Mouse (Mus musculus): ENCODE results near the gene Mndal.
"Not testable (repeated sequence)": the region's sequence is repeated elsewhere in the genome, so short reads cannot be mapped to it uniquely, and the experiment has no call there.

The Mndal gene

GRCm38 (mm10) chr1:173941924-173942779, at the start of gene Mndal, which contains the start of gene Ifi203:
Gene Mndal, minus strand, starts transcription at chr1:173942491.
Gene Ifi203, minus strand, starts transcription at chr1:173942672.
- DNase-seq (ENCODE audit: low spot score): not testable (repeated sequence)

DNA sequence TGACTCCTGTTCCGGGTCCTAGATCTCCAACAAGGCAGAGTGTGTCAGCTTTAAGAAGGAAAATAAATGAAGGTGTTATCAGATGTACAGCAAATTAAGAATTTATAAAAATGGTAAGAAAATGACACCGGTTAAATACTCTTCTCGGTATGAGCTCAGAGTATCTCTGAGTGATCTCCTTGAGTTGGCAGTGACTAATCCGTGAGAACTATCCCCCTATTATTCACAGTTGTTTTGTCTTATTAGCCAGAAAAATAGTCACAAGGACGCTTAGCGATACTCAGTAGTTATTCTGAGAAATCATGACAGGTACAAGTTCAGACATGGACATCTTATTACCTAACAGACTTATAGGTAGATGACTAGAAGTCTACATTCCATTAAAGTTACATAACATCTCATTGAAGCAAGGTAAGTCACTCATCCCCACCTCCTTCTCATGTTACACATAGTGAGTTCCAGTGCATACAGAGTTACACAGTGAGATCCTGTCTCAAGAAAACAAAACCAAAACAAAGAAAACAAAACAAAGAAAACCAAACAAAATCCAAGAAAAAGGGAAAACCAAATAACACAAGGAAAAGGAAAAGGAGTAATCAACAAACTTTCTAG, 40.5 kb upstream of the Mndal start, which contains the start of gene Ifi202b:
Ifi202b (minus strand) TSS at position 51 of the 612 bp plus-strand sequence.
- not testable (repeated sequence) for DNase-seq (ENCODE audit: low spot score)

DNA sequence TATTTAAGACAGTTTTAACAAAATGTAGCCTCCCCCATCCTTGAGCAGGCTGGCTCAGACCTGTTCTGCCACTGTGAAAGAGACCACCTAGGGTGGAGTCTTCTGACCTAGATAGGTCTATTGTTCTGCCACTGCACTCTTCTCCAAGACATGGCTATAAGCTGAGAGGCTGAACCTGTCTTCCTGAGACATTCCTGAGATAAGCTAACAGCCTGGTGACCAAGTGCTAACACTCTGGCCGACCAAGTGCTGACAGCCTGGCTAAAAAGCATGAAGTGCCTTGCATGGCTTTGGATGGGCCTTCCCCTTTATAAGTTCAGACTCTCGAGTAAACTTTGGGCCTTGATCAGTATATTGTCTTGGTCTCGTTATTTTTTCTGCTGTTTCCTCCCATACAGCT, 38.7 kb upstream of the Mndal start:
- DNase-seq (ENCODE audit: low spot score): not testable (repeated sequence)

DNA sequence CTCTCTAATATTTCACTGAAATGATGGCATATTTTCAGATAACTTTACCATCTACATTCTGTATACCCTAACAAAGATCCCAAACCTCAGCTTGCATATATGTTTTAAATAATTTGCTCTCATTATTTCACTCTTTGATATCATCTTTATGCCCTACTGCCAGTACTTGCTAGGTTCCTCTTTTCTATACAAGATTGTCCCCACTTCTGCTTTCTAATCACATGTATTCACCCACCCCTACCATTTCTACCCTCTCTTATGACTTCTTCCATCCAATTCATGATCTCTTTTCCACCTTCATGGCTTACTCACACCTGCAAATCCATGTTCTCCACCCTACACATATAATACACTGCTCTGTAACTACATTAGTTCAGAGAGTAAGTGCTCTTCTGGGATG, 35.3 kb upstream of the Mndal start:
- DNase-seq (ENCODE audit: low spot score): no peak

- no peak for DNase-seq (ENCODE audit: low spot score)
These were observed 30.8 kb upstream of the Mndal start for GRCm38 (mm10) chr1:173973111-173973510.

DNA sequence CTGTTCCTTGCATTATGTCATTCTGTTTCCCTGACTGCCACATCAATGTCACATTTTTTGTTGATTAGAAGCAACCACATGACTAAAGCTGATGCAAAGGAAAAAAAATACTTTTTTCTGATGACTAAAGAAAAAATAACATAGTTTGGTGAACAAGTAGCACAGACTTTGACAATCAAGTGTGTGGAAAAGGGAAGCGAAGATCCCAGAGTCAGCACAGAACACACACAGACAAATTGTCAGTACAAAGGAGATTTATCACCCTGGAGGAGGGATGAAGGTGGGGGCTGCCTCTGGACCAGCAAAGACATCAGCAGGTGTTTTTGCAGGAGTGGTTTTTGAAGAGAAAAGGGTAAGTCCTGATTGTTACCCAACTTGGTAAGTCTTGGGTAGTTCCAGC, 19.2 kb upstream of the Mndal start:
- DNase-seq (ENCODE audit: low spot score): not testable (repeated sequence)

GRCm38 (mm10) chr1:173959998-173960397, 17.7 kb upstream of the Mndal start:
- not testable (repeated sequence) for DNase-seq (ENCODE audit: low spot score)

DNA sequence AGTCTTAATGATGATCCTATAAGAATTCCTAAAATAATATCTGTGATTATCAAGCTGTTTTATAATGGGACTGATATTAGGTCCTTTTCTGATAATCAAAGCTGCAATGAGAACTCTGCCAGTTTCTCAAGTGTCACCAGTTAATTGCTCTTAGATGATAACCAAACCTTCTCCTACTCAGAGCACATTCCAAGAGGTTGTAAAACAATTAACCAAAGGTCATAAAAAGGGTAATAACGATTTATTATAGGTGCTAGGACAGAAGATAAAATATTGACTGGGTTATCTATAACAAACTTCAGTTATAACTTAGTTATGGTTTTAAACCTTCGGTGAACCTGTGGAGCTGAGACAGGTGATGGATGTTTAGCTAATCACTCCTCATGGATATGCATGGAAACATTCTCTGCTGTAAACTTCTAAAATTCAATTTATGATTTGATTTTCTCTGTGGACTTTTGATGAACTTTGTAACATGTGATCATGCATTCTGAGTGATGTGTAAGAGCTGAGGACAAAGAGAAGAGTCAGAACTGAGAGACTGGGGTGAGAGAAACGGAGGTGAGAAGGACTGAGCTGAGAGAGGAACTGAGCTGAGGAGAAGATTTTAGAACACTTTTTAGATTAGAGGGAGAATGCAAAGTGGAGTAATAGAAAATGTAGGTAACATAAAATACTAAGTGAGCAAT, 13.7 kb upstream of the Mndal start:
- DNase-seq (ENCODE audit: low spot score): not testable (repeated sequence)

DNA sequence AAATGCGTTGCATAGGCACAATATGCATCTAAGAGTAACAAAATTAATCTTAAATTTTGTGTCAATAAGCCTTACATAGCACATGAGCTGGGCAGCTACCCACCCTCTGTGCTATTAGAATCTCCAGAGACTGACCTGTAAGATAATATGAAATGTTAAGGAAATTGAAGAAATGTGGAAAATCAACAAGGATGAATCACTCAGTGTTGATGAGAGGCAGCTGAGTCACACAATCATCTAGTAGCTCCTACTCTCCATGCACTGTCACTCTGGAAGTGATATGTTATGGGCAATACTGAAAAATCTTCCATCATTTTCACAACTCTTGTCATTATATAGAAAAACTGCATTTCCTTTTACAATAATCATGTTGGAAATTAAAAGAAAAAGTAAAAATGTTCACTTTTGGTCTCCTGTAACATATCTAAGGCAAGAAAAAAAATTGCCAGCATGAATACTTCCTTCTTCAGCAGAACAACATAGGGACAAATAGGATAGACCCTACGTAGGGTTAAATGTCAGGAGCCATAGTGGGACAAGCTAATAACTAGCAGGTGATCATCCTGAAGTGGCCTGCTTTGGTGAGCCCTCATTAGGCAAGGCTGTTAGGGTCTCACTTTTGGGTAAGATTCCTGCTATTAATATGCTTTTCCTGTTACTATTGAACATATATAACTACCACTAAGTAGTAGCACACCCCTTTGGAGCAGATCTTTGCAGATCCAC, 12.9 kb upstream of the Mndal start:
- no peak for DNase-seq (ENCODE audit: low spot score)

- DNase-seq (ENCODE audit: low spot score): no peak
These were observed 11.3 kb upstream of the Mndal start for GRCm38 (mm10) chr1:173953563-173953962.

DNA sequence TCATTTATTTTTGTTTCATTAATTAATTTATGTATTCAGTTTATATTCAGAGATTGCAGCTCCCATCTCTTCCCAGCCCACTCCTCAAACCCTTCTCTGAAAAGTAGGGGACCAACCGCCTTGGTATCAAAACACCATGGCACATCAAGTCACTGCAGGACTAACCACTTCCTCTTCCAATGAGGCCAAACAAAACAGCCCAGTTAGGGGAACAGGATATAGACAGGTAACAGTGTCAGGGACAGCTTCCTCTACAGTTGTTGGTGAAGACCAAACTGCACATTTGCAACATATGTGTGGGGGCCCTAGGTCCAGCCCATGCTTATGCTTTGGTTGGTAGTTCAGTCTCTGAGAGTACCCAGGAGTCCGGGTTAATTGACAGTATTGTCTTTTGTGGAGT, 6.8 kb upstream of the Mndal start:
- peak; percentile 18 for DNase-seq (ENCODE audit: low spot score)

- not testable (repeated sequence) for DNase-seq (ENCODE audit: low spot score)
These were observed 432 bp upstream of the Mndal start for GRCm38 (mm10) chr1:173942780-173943066.

DNA sequence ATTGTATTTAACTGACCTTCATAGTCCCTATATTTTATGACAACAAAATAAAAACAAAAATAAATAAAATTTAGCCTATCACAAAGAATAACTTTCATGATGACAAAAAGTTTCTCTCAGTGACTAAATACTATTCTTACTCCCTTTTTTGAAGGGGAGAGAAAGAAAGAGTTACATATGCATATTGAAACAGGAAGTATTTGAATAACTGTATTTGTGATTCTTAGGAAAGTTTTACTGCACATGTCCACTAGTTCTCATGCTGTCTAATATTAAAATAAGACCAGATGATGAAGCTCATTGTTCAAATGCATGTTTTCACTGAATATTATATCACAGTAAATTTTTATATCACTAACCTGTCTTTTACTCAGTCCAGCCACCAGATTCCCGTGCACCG, 769 bp downstream of the Mndal start:
- not testable (repeated sequence) for DNase-seq (ENCODE audit: low spot score)

- DNase-seq (ENCODE audit: low spot score): not testable (repeated sequence)
These were observed 23.0 kb downstream of the Mndal start for GRCm38 (mm10) chr1:173919279-173919678.

DNA sequence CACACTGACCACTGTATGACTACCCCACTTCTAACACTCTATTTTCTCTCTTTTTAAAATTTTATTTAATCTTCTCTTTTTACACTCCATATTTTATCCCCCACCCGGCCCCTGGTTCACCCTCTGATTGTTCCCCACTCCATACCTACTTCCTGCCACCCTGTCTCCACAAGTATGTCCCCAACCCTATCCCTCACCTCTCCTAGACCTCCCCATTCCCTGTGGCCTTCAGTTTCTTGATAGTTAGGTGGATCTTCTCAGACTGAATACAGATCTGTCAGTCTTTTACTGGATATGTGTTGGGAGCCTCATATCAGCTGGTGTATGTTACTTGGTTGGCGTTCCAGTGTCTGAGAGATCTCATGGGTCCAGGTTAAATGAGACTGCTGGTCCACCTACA, 27.7 kb downstream of the Mndal start:
- DNase-seq (ENCODE audit: low spot score): no peak

DNA sequence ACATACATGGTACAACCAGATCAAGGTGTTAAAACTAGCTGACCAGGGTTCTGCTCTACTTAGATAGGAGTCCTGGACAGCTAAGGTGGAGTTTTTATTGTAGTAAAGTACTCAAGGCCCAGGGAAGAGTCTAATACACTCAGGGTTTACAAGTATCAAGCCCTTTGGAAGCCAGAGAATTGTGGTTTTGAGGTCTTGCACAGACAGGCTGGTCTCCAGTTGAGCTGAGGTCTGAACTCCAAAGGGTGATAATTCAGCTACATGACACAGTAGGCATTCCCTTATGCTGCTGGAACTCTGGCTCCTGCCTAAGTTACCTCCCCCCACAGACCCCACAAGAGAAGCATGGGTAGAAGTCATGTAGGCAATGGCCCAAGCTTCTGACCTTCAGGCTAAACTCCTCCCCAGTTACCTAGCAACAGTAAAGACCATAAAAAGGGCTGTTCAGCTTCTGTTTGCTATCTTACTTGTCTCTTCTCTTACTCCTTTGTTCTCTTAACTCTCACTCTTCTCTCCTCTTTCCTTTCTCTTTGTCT, 29.0 kb downstream of the Mndal start:
- not testable (repeated sequence) for DNase-seq (ENCODE audit: low spot score)

- peak; percentile 9 for DNase-seq (ENCODE audit: low spot score)
These were observed 29.6 kb downstream of the Mndal start, which contains the start of gene Ifi211 for GRCm38 (mm10) chr1:173912548-173913255. Gene Ifi211, minus strand, starts transcription at chr1:173913046.

GRCm38 (mm10) chr1:173911808-173912464, 30.4 kb downstream of the Mndal start:
- DNase-seq (ENCODE audit: low spot score): no peak

GRCm38 (mm10) chr1:173908390-173908789, 33.9 kb downstream of the Mndal start:
- not testable (repeated sequence) for DNase-seq (ENCODE audit: low spot score)

- not testable (repeated sequence) for DNase-seq (ENCODE audit: low spot score)
These were observed 36.4 kb downstream of the Mndal start for GRCm38 (mm10) chr1:173905885-173906284.
